Mouse (Mus musculus) kidney, embryonic 14.5 days (tissue): ENCODE data around the gene Ccdc175. TPM values are rescaled to one million over a fixed set of nuclear protein-coding genes. Genes with fewer than 3 reads are reported as not detected.

Experiments used
- ATAC-seq: fragments of 200-750 bp; cut with Nextera tagmentation; 2 replicates; pipeline ENCODE4 v1.8.0; 2017; ENCODE audit warnings: moderate number of reproducible peaks, mild to moderate bottlenecking, moderate TSS enrichment, moderate library complexity; ENCODE audit not compliant: low FRiP score, low TSS enrichment
- H3K27ac ChIP-seq: fragments of 300-500 bp; sonication (generic); 2 replicates; pipeline ENCODE4 v1.5.1; 2014; ENCODE audit warnings: low read depth, mild to moderate bottlenecking, low read length, moderate library complexity, mixed read lengths
- H3K27me3 ChIP-seq: fragments of 300-500 bp; sonication (generic); 2 replicates; pipeline ENCODE4 v1.6.1; 2014; ENCODE audit warnings: mild to moderate bottlenecking, low read length; ENCODE audit not compliant: control insufficient read depth, insufficient read depth
- H3K36me3 ChIP-seq: fragments of 300-500 bp; sonication (generic); 2 replicates; pipeline ENCODE4 v1.6.1; 2014; ENCODE audit warnings: low read length, mixed read lengths; ENCODE audit not compliant: control insufficient read depth, insufficient read depth
- H3K4me1 ChIP-seq: fragments of 300-500 bp; sonication (generic); 2 replicates; pipeline ENCODE4 v1.6.1; 2014; ENCODE audit warnings: low read length, mixed read lengths; ENCODE audit not compliant: control insufficient read depth, insufficient read depth
- H3K4me2 ChIP-seq: fragments of 300-500 bp; sonication (generic); replicated peaks from 2 replicates; pipeline ENCODE4 v1.6.1; 2014; ENCODE audit warnings: low read depth, mild to moderate bottlenecking, low read length
- H3K4me3 ChIP-seq: fragments of 300-500 bp; sonication (generic); 2 replicates; pipeline ENCODE4 v1.5.1; 2014; ENCODE audit warnings: mild to moderate bottlenecking, low read length
- H3K9ac ChIP-seq: fragments of 300-500 bp; sonication (generic); 2 replicates; pipeline ENCODE4 v1.6.1; 2014; ENCODE audit warnings: low read depth, mild to moderate bottlenecking, low read length, moderate library complexity
- H3K9me3 ChIP-seq: fragments of 300-500 bp; sonication (generic); 2 replicates; pipeline ENCODE4 v1.6.1; 2016; ENCODE audit warnings: low read length; ENCODE audit not compliant: control insufficient read depth
- WGBS: fragments of 180-500 bp; shearing (Covaris S2); extraction: QIAGEN DNeasy Blood & Tissue Kit; methylation state at CpG from one replicate; pipeline ENCODE4 v1.1.7; 2014; 5-methylcytosine and 5-hydroxymethylcytosine counted together
- polyA plus RNA-seq: library from polyadenylated mRNA; unstranded; fragments of >200 nt; fragmentation: Nextera tagmentation; extraction: Ambion mirVana; gene quantifications from 2 replicates; pipeline ENCODE4 v1.2.1, GENCODE M21; 2014

Gene Ccdc175
- polyA plus RNA-seq, 1 experiment from 2014 or later = not detected

DNA sequence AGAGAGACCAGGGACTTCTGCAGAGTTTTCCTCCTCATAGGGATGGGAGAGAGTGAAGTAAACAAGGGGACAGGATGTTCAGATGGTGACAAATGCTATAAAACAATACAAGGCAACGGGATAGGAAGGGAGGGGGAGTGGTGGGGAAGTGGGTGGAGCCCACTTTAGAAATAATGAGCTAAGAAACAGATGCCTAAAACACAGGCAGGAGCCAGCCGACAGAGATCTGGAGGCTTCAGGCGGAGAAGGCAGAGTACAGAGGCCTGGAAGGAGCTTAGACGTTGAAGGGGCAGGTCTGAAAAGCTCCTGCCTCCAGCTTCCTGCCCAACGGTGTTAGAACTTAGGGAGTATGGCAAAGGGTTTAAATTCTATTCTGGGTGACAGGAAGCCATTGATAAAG lies 28.7 kb upstream of the Ccdc175 start:
- Histone ChIP-seq H3K9me3 (no peaks in the 10 kb centered on the region), H3K4me2 (no peak overlapping the region), H3K27ac (no peak overlapping the region), H3K4me3 (no peak overlapping the region), H3K9ac (no peak overlapping the region), H3K4me1 (no peaks in the 10 kb centered on the region), H3K27me3 (no peaks in the 10 kb centered on the region), H3K36me3 (no peaks in the 10 kb centered on the region)
- 27% methylated on average over 5 of the region's 5 CpGs for WGBS
- no peak for ATAC-seq

DNA sequence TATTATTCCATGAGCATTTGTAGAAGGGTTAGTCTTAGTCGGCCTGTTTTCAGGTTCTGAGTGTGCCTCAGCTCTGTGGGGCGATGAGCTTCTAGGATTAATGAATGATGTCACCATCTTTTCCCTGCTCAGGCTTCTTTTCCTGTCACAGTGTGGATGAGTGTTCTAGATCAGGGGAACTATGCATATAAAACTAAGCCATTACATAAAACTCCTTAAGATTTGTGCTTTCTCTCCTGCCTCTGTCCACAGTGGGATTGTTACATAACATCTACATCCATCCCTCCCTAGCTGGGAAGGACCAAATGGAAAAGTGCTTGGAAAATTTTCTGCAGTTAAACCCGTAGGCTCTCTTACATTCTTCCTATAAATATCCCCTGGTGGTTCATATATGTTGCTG lies 16.0 kb upstream of the Ccdc175 start:
- Histone ChIP-seq H3K9ac (no peak overlapping the region), H3K27ac (no peak overlapping the region), H3K4me2 (no peak overlapping the region), H3K36me3 (no peaks in the 10 kb centered on the region), H3K27me3 (no peaks in the 10 kb centered on the region), H3K4me1 (peaks cover 5% of the 10 kb centered on the region; the same call in 1 of the 2 replicates), H3K9me3 (no peaks in the 10 kb centered on the region), H3K4me3 (no peak overlapping the region)
- no peak for ATAC-seq
- WGBS = 87% methylated on average over 3 of the region's 3 CpGs

DNA sequence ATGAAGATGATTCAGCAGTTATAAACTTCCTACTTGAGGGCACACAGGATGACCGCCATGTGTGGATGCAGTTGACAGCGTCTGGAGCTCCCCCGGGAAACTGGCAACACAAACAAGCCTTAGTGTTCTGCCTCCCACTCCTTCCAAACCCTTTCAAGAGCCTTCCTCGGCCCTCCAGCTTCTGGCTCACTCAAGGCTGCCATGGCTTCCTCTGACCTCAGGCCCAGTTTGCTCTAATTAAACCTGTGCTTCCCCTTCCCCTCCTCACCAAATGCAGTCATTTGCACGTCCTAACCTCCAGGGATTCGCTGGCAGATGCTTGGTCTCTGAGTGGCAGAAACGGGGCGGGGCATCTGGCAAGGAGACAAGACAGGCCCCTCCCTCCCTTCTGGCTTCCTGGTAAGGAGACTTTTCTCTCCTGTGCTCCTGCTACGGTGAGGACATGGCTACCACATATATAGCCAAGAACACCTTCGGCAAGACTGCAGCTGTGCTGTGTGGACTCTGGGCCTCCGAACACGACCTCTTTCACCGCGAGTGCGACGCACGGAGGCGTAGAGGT lies 13.2 kb upstream of the Ccdc175 start:
- Histone ChIP-seq H3K4me2 (no peak overlapping the region), H3K4me3 (no peak overlapping the region)

DNA sequence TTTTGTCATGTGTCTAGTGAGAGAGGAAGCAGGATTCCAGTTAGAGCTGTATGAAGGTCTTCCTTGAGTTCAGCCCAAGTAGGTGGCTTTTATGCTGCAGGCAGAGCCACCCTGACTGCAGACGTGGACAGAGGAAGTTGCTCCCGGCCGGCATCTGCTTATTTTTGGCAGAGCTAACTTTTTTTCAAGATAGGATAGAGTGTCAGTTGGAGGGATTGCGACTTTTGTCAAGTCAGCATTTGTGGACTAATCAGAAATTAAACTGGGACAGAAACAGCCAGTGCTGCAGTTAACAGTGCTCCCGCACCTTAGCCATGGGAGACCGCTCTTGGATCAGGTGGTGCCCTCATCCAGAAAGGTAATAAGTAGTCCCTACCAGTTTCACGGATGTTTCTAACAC lies 12.6 kb upstream of the Ccdc175 start:
- 50% methylated on average over 7 of the region's 7 CpGs for WGBS
- ATAC-seq = no peak
- no peak overlapping the region for H3K9ac ChIP-seq
- H3K9me3 ChIP-seq = no peaks in the 10 kb centered on the region
- H3K4me2 ChIP-seq = no peak overlapping the region
- no peaks in the 10 kb centered on the region for H3K27me3 ChIP-seq
- H3K4me3 ChIP-seq = no peak overlapping the region
- peaks cover 5% of the 10 kb centered on the region; the same call in 1 of the 2 replicates for H3K4me1 ChIP-seq
- H3K36me3 ChIP-seq = no peaks in the 10 kb centered on the region
- H3K27ac ChIP-seq = no peak overlapping the region

More for the DNA sequence above, 13.2 kb upstream of the Ccdc175 start:
- Histone ChIP-seq H3K9me3 (no peaks in the 10 kb centered on the region), H3K4me1 (peaks cover 5% of the 10 kb centered on the region; the same call in 1 of the 2 replicates), H3K27me3 (no peaks in the 10 kb centered on the region), H3K27ac (no peak overlapping the region), H3K9ac (no peak overlapping the region), H3K36me3 (no peaks in the 10 kb centered on the region)
- ATAC-seq = peak; percentile 49; the same call in 1 of the 2 replicates
- WGBS = 47% methylated on average over 18 of the region's 18 CpGs

DNA sequence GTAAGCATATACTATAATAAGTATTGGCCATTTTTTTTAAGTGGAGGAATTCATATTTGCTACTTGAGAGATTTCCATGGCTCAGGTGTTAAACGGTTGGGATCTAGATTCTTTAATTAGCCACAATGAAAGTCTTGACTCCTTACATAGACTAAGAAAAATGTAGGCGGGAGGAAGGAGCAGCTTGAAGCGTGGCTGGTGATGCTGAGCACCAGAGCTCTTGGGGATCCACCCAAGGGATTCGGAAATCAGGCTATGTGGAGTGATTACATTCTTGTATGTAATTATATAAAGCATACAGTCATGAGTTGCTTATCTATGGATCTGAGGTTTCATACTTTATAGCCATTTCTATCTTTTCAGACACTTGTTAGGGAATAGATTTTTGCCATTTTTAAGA lies 5.3 kb downstream of the Ccdc175 start:
- Histone ChIP-seq H3K4me2 (no peak overlapping the region), H3K9ac (no peak overlapping the region), H3K4me1 (no peaks in the 10 kb centered on the region), H3K27me3 (no peaks in the 10 kb centered on the region), H3K27ac (no peak overlapping the region), H3K4me3 (no peak overlapping the region), H3K9me3 (no peaks in the 10 kb centered on the region), H3K36me3 (no peaks in the 10 kb centered on the region)
- ATAC-seq = no peak
- WGBS = 79% methylated on average over 4 of the region's 4 CpGs

DNA sequence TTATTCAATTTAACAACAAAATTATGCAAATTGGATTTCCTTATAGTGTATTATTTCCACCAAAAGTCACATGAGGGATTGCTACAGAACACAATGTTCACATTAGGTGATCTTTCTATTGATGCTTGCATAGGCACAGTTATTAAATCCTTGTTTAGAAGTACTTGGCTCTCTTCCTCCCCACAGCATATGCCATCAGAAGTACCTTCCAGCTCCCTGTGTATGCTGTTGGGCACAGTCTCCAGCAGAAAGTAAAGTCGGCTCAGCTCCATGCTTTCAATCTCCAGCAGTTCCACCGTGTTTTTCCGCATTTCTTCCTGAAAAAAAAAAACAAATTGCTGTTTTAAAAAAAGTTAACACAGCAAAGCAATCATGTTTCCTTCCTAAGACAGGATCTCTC lies 6.5 kb downstream of the Ccdc175 start:
- Histone ChIP-seq H3K9ac (no peak overlapping the region), H3K4me2 (no peak overlapping the region), H3K4me3 (no peak overlapping the region), H3K9me3 (no peaks in the 10 kb centered on the region), H3K27me3 (no peaks in the 10 kb centered on the region), H3K27ac (no peak overlapping the region), H3K36me3 (no peaks in the 10 kb centered on the region), H3K4me1 (no peaks in the 10 kb centered on the region)
- no peak for ATAC-seq
- 86% methylated on average over 3 of the region's 3 CpGs for WGBS

DNA sequence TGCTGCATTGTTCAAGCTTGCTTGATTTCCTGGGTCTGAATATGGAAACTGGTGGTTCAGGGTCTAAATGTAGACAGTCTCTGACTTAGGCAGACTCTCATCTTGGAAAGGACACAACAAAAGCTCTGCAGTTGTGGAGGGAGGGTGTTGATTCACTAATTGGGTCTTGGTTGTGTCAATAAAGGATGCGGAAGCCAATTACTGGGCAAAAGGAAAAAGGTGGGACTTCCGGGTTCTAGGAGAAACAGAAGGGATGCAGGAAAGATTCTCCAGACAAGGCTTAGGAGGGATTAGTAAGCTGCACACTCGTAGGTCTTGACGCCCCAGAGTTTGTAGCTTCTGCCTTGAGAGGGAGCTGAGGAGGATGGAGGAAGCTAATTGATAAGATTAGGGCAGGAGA lies 26.4 kb downstream of the Ccdc175 start:
- no peak for ATAC-seq
- H3K4me2 ChIP-seq = no peak overlapping the region
- H3K9me3 ChIP-seq = no peaks in the 10 kb centered on the region
- 83% methylated on average over 4 of the region's 4 CpGs for WGBS
- no peaks in the 10 kb centered on the region for H3K27me3 ChIP-seq
- H3K36me3 ChIP-seq = no peaks in the 10 kb centered on the region
- no peak overlapping the region for H3K4me3 ChIP-seq
- H3K27ac ChIP-seq = no peak overlapping the region
- no peaks in the 10 kb centered on the region for H3K4me1 ChIP-seq
- H3K9ac ChIP-seq = no peak overlapping the region

DNA sequence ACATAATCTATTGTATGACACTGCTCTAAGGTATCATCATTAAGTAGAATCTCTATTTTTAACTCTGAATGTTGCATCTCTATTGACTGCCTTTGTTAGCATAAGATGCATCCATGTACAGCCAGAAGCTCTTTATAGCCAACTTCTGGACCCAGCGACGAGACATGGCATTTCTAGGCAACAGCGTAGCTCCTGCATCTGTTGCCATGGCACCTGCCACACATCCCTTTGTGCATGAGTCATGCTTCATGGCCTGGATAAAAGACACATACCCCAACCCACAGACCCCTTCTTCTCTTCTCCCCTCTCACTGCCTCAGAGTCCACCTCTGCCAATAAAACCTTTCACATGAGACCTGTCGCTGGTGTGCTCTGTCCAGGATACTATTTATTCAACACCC lies 34.0 kb downstream of the Ccdc175 start:
- no peak for ATAC-seq
- Histone ChIP-seq H3K4me2 (no peak overlapping the region), H3K27me3 (no peaks in the 10 kb centered on the region), H3K9ac (no peak overlapping the region), H3K27ac (no peak overlapping the region), H3K9me3 (no peaks in the 10 kb centered on the region), H3K4me3 (no peak overlapping the region), H3K36me3 (no peaks in the 10 kb centered on the region), H3K4me1 (no peaks in the 10 kb centered on the region)
- WGBS = 88% methylated on average over 4 of the region's 4 CpGs

DNA sequence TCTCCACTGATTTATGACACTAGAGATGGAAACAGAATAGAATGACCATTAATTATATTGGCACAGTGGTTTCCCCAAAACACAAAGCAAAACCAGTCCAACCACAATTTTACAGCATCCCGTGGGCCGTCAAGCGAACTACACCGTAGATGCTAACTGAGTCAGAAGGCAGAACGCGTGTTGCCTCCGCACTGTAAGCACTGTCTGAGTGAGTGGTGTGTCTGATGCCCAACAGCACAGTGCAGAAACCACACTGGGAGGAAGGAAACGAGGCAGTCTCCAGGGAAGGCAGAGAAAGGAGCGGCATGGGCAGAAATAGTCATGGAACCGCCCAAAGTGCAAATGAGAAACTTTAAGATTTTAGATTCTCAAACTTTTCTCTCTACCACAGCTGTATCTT lies 55.6 kb downstream of the Ccdc175 start:
- no peaks in the 10 kb centered on the region for H3K27me3 ChIP-seq
- WGBS = 89% methylated on average over 10 of the region's 10 CpGs
- 0 out of 2 replicates have a peak, but pooled peaks cover 3% of the 10 kb centered on the region for H3K9me3 ChIP-seq

More for the DNA sequence above, 55.6 kb downstream of the Ccdc175 start:
- Histone ChIP-seq H3K9ac (no peak overlapping the region), H3K36me3 (no peaks in the 10 kb centered on the region), H3K27ac (no peak overlapping the region), H3K4me1 (no peaks in the 10 kb centered on the region), H3K4me3 (no peak overlapping the region), H3K4me2 (no peak overlapping the region)
- no peak for ATAC-seq
